Mouse (Mus musculus): Measurements from ENCODE around the gene Ckap2l.

GRCm38 (mm10) chr2:129273823-129274222 is 23.2 kb downstream of the Ckap2l start:
- TF ChIP-seq CTCF (IDR thresholded peaks at IDR 0.05; ENCODE audit: borderline replicate concordance, extremely low read depth, insufficient read depth, insufficient read length) (no peak), POLR2A (IDR thresholded peaks at IDR 0.05; ENCODE audit: borderline replicate concordance, extremely low read depth, insufficient read depth, insufficient read length, poor library complexity, severe bottlenecking) (no peak)

Data from brain, embryonic 14.5 days (tissue).